Mouse (Mus musculus): ENCODE measurements around the gene Lkaaear1. TPM values are rescaled to one million over a fixed set of nuclear protein-coding genes. Genes with fewer than 3 reads are reported as not detected.

The Lkaaear1 gene
- not detected in 2 replicates for polyA plus RNA-seq (2015; fragmentation: Nextera tagmentation; extraction: Ambion mirVana)

DNA sequence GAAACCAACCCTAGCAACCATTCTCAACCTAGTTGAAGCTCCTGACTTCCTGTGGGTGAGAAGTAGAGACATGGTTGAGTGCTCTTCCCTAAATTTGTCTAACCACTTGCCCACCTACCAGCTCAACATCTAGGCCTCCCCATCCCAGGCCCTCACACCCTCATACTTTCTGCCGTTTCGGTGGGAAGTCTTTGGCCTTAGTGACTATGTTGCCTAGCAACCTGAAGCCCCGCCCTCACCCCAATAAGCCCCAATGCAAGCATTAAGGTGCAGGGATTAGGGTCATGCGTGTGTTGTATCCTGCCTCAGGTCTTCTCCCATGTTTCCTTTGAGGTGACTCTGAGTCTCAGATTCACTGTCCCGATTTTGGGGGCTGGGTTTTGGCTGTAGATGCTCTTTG, at the start of gene Lkaaear1:
Gene Lkaaear1, minus strand, starts transcription at position 202 of the 400 bp plus-strand sequence.
- H3K4me1 ChIP-seq = peaks cover 6% of the 10 kb centered on the region; the same call in 1 of the 2 replicates
- H3K27ac ChIP-seq = no peak within 1 kb of the TSS
- no peaks in the 10 kb centered on the region for H3K9me3 ChIP-seq
- no peak within 1 kb of the TSS for H3K4me3 ChIP-seq
- 48% methylated on average over 5 of the region's 5 CpGs for WGBS
- no peak within 1 kb of the TSS for H3K9ac ChIP-seq
- no peak for ATAC-seq (ENCODE audit: insufficient number of reproducible peaks, insufficient read depth, low FRiP score, low TSS enrichment, low read depth)
- no peaks in the 10 kb centered on the region for H3K36me3 ChIP-seq
- H3K4me2 ChIP-seq = no peak within 1 kb of the TSS
- H3K27me3 ChIP-seq = no peaks in the 10 kb centered on the region; the same call in 1 of the 2 replicates

GRCm38 (mm10) chr2:181730051-181730450, 31.8 kb upstream of the Lkaaear1 start:
- Histone ChIP-seq H3K9ac (no peak overlapping the region), H3K27ac (no peak overlapping the region), H3K9me3 (no peaks in the 10 kb centered on the region), H3K4me1 (no peaks in the 10 kb centered on the region), H3K36me3 (no peaks in the 10 kb centered on the region), H3K4me2 (no peak overlapping the region), H3K4me3 (no peak overlapping the region), H3K27me3 (no peaks in the 10 kb centered on the region)
- no peak for ATAC-seq (ENCODE audit: insufficient number of reproducible peaks, insufficient read depth, low FRiP score, low TSS enrichment, low read depth)
- WGBS = 44% methylated on average over 3 of the region's 3 CpGs

DNA sequence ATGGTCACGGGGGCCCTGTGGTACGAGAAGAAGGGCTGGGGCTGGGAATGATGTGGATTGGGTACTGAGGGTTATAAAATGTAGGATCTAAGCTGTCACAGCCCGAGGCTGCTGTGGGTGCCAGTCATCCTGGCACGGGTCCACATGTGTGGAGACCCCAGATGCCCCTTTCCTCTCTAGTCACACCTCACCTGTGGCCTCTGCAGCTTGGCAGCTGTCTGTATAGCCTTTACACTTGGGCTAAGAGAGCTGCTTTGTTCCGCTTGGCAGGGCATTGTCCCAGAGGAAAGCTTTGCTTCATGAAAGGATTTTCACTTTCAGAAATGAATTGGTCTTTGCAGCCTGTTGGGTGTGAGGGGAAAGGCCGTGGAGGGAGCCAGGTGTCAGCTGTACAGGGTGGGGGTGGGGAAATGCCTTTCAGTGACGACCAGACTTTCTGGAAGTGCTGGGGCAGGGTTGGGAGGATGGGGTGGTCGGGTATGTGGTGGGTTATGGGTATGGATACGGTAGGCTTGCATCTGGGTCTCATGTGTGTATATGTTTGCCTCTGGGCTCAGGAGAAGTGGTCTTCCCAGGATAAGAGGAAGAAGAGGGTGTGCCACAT, 29.5 kb upstream of the Lkaaear1 start:
- Histone ChIP-seq H3K9ac (no peak overlapping the region), H3K9me3 (no peaks in the 10 kb centered on the region), H3K4me2 (no peak overlapping the region), H3K4me3 (no peak overlapping the region), H3K27ac (no peak overlapping the region), H3K4me1 (no peaks in the 10 kb centered on the region), H3K36me3 (no peaks in the 10 kb centered on the region), H3K27me3 (no peaks in the 10 kb centered on the region; the same call in 1 of the 2 replicates)
- WGBS = 51% methylated on average over 9 of the region's 9 CpGs
- no peak for ATAC-seq (ENCODE audit: insufficient number of reproducible peaks, insufficient read depth, low FRiP score, low TSS enrichment, low read depth)

DNA sequence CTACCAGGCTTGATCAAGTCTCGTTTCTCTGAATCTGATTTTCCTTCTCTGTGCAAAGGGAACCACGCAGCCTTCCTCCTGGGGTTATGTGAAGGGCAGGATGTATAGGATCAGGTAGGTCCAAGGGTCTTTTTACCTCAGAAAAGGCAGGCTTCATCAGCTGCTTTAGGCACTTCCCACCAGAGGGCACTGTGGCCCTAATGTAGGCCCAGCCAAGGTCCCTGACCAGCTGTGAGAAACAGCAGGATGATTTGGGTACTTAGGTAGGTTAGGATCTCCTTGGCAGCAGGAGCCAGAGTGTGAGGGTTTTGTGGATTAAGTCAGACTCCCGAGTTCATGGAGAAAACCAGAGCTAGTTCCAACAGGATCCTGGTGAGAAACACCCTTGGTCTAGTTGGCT, 24.0 kb upstream of the Lkaaear1 start:
- no peak for ATAC-seq (ENCODE audit: insufficient number of reproducible peaks, insufficient read depth, low FRiP score, low TSS enrichment, low read depth)
- Histone ChIP-seq H3K4me1 (no peaks in the 10 kb centered on the region), H3K36me3 (no peaks in the 10 kb centered on the region), H3K4me3 (no peak overlapping the region), H3K27ac (no peak overlapping the region), H3K4me2 (no peak overlapping the region), H3K27me3 (no peaks in the 10 kb centered on the region; the same call in 1 of the 2 replicates), H3K9ac (no peak overlapping the region), H3K9me3 (no peaks in the 10 kb centered on the region)
- 9% methylated on average over 3 of the region's 3 CpGs for WGBS

- no peaks in the 10 kb centered on the region for H3K36me3 ChIP-seq
- no peak for ATAC-seq (ENCODE audit: insufficient number of reproducible peaks, insufficient read depth, low FRiP score, low TSS enrichment, low read depth)
- no peak overlapping the region for H3K4me3 ChIP-seq
- H3K4me2 ChIP-seq = no peak overlapping the region
- H3K27me3 ChIP-seq = no peaks in the 10 kb centered on the region; the same call in 1 of the 2 replicates
- no peak overlapping the region for H3K9ac ChIP-seq
- no peak overlapping the region for H3K27ac ChIP-seq
- H3K4me1 ChIP-seq = no peaks in the 10 kb centered on the region
- H3K9me3 ChIP-seq = no peaks in the 10 kb centered on the region
Measured at GRCm38 (mm10) chr2:181721200-181721599, 23.0 kb upstream of the Lkaaear1 start.

GRCm38 (mm10) chr2:181720061-181720460, 21.8 kb upstream of the Lkaaear1 start:
- H3K4me3 ChIP-seq = no peak overlapping the region
- no peak for ATAC-seq (ENCODE audit: insufficient number of reproducible peaks, insufficient read depth, low FRiP score, low TSS enrichment, low read depth)
- H3K36me3 ChIP-seq = no peaks in the 10 kb centered on the region
- WGBS = 41% methylated on average over 3 of the region's 3 CpGs
- no peak overlapping the region for H3K27ac ChIP-seq
- H3K4me2 ChIP-seq = no peak overlapping the region
- H3K4me1 ChIP-seq = 0 out of 2 replicates have a peak, but pooled peaks cover 4% of the 10 kb centered on the region
- H3K9ac ChIP-seq = no peak overlapping the region
- H3K9me3 ChIP-seq = no peaks in the 10 kb centered on the region
- H3K27me3 ChIP-seq = no peaks in the 10 kb centered on the region; the same call in 1 of the 2 replicates

GRCm38 (mm10) chr2:181716991-181717390, 18.7 kb upstream of the Lkaaear1 start:
- no peak overlapping the region for H3K4me2 ChIP-seq
- no peak overlapping the region for H3K4me3 ChIP-seq
- 45% methylated on average over 3 of the region's 3 CpGs for WGBS
- H3K27ac ChIP-seq = no peak overlapping the region
- 0 out of 2 replicates have a peak, but pooled peaks cover 8% of the 10 kb centered on the region for H3K4me1 ChIP-seq
- H3K9me3 ChIP-seq = no peaks in the 10 kb centered on the region
- no peak overlapping the region for H3K9ac ChIP-seq
- no peaks in the 10 kb centered on the region for H3K36me3 ChIP-seq
- H3K27me3 ChIP-seq = no peaks in the 10 kb centered on the region
- no peak for ATAC-seq (ENCODE audit: insufficient number of reproducible peaks, insufficient read depth, low FRiP score, low TSS enrichment, low read depth)

- H3K4me3 ChIP-seq = peak overlapping the region; percentile 31
- no peaks in the 10 kb centered on the region for H3K9me3 ChIP-seq
- H3K27ac ChIP-seq = no peak overlapping the region
- WGBS = 67% methylated on average over 3 of the region's 3 CpGs
- no peaks in the 10 kb centered on the region for H3K27me3 ChIP-seq
- 0 out of 2 replicates have a peak, but pooled peaks cover 8% of the 10 kb centered on the region for H3K4me1 ChIP-seq
- ATAC-seq (ENCODE audit: insufficient number of reproducible peaks, insufficient read depth, low FRiP score, low TSS enrichment, low read depth) = no peak
- peak overlapping the region; percentile 46 for H3K9ac ChIP-seq
- peak overlapping the region; percentile 54 for H3K4me2 ChIP-seq
- no peaks in the 10 kb centered on the region for H3K36me3 ChIP-seq
Measured at GRCm38 (mm10) chr2:181715382-181715781, 17.1 kb upstream of the Lkaaear1 start.

- Histone ChIP-seq H3K9ac (peak within 1 kb of the TSS; percentile 46), H3K36me3 (no peaks in the 10 kb centered on the region), H3K9me3 (no peaks in the 10 kb centered on the region), H3K4me2 (peak within 1 kb of the TSS; percentile 54), H3K27ac (no peak within 1 kb of the TSS), H3K4me3 (peak within 1 kb of the TSS; percentile 31), H3K27me3 (no peaks in the 10 kb centered on the region), H3K4me1 (0 out of 2 replicates have a peak, but pooled peaks cover 8% of the 10 kb centered on the region)
- WGBS = 0% methylated on average over 7 of the region's 7 CpGs
- ATAC-seq (ENCODE audit: insufficient number of reproducible peaks, insufficient read depth, low FRiP score, low TSS enrichment, low read depth) = 0 out of 2 replicates have a peak, but pooled peaks have one; percentile 20
Measured at GRCm38 (mm10) chr2:181714903-181715326, 16.7 kb upstream of the Lkaaear1 start, which contains the start of gene Oprl1. Oprl1 (plus strand) TSS chr2:181715016.

DNA sequence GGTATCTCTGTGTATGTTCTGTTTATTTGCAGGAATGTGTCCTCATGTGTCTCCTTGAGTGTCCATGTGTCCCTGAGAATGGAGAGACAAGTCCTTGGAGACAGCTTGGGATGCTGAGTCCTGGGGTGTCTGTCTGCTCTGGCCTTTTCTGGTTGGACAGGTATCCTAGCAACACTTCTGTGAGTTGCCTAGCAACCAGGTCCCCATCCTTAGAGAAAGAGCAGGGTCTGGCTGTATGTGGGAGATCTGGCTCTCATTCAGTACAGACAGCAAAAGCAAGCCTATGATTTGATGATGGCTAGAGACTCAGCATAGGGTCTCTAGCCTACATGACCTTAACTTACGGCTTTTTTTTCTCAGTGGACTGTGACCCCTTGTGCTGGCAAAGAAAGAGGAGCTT, 15.5 kb upstream of the Lkaaear1 start:
- Histone ChIP-seq H3K4me3 (no peak overlapping the region), H3K9ac (no peak overlapping the region), H3K27ac (no peak overlapping the region), H3K4me2 (no peak overlapping the region), H3K36me3 (no peaks in the 10 kb centered on the region), H3K27me3 (no peaks in the 10 kb centered on the region), H3K4me1 (0 out of 2 replicates have a peak, but pooled peaks cover 8% of the 10 kb centered on the region), H3K9me3 (no peaks in the 10 kb centered on the region)
- no peak for ATAC-seq (ENCODE audit: insufficient number of reproducible peaks, insufficient read depth, low FRiP score, low TSS enrichment, low read depth)
- 84% methylated on average over 1 of the region's 1 CpGs for WGBS

DNA sequence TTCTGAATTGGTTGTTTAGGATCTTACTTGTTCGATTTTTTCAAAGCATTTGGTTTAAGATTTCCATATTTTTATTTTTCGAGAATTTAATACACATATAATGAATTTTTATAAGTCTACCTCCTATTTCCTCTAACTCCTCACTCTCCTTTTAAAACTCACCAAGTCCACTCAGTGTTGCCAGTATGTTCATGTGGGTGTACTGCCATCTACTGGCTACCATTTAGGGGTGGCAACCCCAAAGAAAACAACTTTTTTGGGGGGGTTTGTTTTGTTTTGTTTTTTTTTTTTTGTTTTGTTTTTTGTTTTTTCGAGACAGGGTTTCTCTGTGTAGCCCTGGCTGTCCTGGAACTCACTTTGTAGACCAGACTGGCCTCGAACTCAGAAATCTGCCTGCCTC, 8.4 kb upstream of the Lkaaear1 start:
- ATAC-seq (ENCODE audit: insufficient number of reproducible peaks, insufficient read depth, low FRiP score, low TSS enrichment, low read depth) = no peak
- Histone ChIP-seq H3K9me3 (no peaks in the 10 kb centered on the region), H3K4me3 (no peak overlapping the region), H3K36me3 (no peaks in the 10 kb centered on the region), H3K4me1 (no peaks in the 10 kb centered on the region), H3K9ac (no peak overlapping the region), H3K4me2 (no peak overlapping the region), H3K27ac (no peak overlapping the region), H3K27me3 (no peaks in the 10 kb centered on the region)
- 34% methylated on average over 4 of the region's 4 CpGs for WGBS

- Histone ChIP-seq H3K9ac (no peak overlapping the region), H3K4me1 (peaks cover 20% of the 10 kb centered on the region), H3K4me3 (no peak overlapping the region), H3K4me2 (no peak overlapping the region), H3K36me3 (no peaks in the 10 kb centered on the region), H3K9me3 (no peaks in the 10 kb centered on the region), H3K27me3 (no peaks in the 10 kb centered on the region; the same call in 1 of the 2 replicates), H3K27ac (no peak overlapping the region)
- 76% methylated on average over 33 of the region's 33 CpGs for WGBS
- no peak for ATAC-seq (ENCODE audit: insufficient number of reproducible peaks, insufficient read depth, low FRiP score, low TSS enrichment, low read depth)
Measured at GRCm38 (mm10) chr2:181696801-181697420, 1.3 kb downstream of the Lkaaear1 start.
